Mouse (Mus musculus) myocyte (in vitro differentiated cells): Measurements from ENCODE around the gene Lsm8. TPM values are rescaled to one million over a fixed set of nuclear protein-coding genes. Genes with fewer than 3 reads are reported as not detected.

ENCODE experiments used
- H3K27me3 ChIP-seq: one replicate; pipeline ENCODE4 v1.6.1; 2011; ENCODE audit not compliant: control insufficient read depth, insufficient read depth, insufficient read length
- H3K36me3 ChIP-seq: one replicate; pipeline ENCODE4 v1.6.1; 2011; ENCODE audit not compliant: control insufficient read depth, insufficient read depth
- H3K4me2 ChIP-seq: one replicate; pipeline ENCODE4 v1.6.1; 2011; ENCODE audit warnings: low read depth, control low read depth
- H3K4me3 ChIP-seq: one replicate; pipeline ENCODE4 v1.5.1; 2011; ENCODE audit warnings: mild to moderate bottlenecking, control low read depth, moderate library complexity
- H3K79me2 ChIP-seq: one replicate; pipeline ENCODE4 v1.6.1; 2011; ENCODE audit not compliant: control insufficient read depth, insufficient read depth
- H3ac ChIP-seq: one replicate; pipeline ENCODE4 v1.6.1; 2011; ENCODE audit not compliant: control insufficient read depth, insufficient read length
- CEBPB ChIP-seq: IDR thresholded peaks from 2 replicates; pipeline ENCODE4 v1.6.1; 2011; ENCODE audit warnings: mild to moderate bottlenecking, moderate library complexity; ENCODE audit not compliant: poor library complexity, insufficient read depth, severe bottlenecking
- E2F4 ChIP-seq: IDR thresholded peaks from one replicate; pipeline ENCODE4 v1.6.1; 2011; ENCODE audit warnings: mild to moderate bottlenecking, control low read depth, moderate library complexity; ENCODE audit not compliant: insufficient read depth
- MAX ChIP-seq: IDR thresholded peaks from one replicate; pipeline ENCODE4 v1.6.1; 2011; ENCODE audit warnings: low read depth, mild to moderate bottlenecking, control low read depth
- MYOD1 ChIP-seq, 3 experiments: IDR thresholded peaks; one replicate each; pipeline ENCODE4 v1.6.1; 2011; ENCODE audit warnings: control low read depth in 2 of 3, low read depth in 2 of 3, mild to moderate bottlenecking in 2 of 3, moderate library complexity in 1 of 3; ENCODE audit not compliant: insufficient read length in 2 of 3, control insufficient read depth in 1 of 3
- MYOG ChIP-seq, 3 experiments: IDR thresholded peaks; one replicate each; pipeline ENCODE4 v1.6.1; 2011; ENCODE audit warnings: control low read depth in 2 of 3, low read depth in 2 of 3, mild to moderate bottlenecking in 2 of 3; ENCODE audit not compliant: insufficient read length in 2 of 3, control insufficient read depth in 1 of 3, insufficient read depth in 1 of 3
- POLR2A ChIP-seq: IDR thresholded peaks from one replicate; pipeline ENCODE4 v1.6.1; 2011; ENCODE audit warnings: low read depth, mild to moderate bottlenecking, control low read depth, moderate library complexity; ENCODE audit not compliant: insufficient read length
- POLR2AphosphoS2 ChIP-seq: IDR thresholded peaks from one replicate; pipeline ENCODE4 v1.6.1; 2011; ENCODE audit warnings: low read depth, control low read depth; ENCODE audit not compliant: insufficient read length
- REST ChIP-seq: IDR thresholded peaks from one replicate; pipeline ENCODE4 v1.6.1; 2011; ENCODE audit warnings: mild to moderate bottlenecking, control low read depth, moderate library complexity; ENCODE audit not compliant: insufficient read depth, insufficient read length
- SRF ChIP-seq: IDR thresholded peaks from one replicate; pipeline ENCODE4 v1.6.1; 2011; ENCODE audit warnings: low read depth; ENCODE audit not compliant: control insufficient read depth, insufficient read length
- TCF12 ChIP-seq: IDR thresholded peaks from one replicate; pipeline ENCODE4 v1.6.1; 2011; ENCODE audit warnings: mild to moderate bottlenecking, control low read depth; ENCODE audit not compliant: poor library complexity, insufficient read depth, severe bottlenecking
- TCF3 ChIP-seq: IDR thresholded peaks from one replicate; pipeline ENCODE4 v1.6.1; 2011; ENCODE audit warnings: low read depth, control low read depth; ENCODE audit not compliant: insufficient read length
- USF1 ChIP-seq: IDR thresholded peaks from one replicate; pipeline ENCODE4 v1.6.1; 2011; ENCODE audit warnings: low read depth, mild to moderate bottlenecking, control low read depth, moderate library complexity
- polyA plus RNA-seq: library from polyadenylated mRNA; unstranded; fragments of >200 nt; fragmentation: generic; extraction: Trizol; gene quantifications from one replicate; pipeline ENCODE4 v1.2.1, GENCODE M21; 2012; ENCODE audit warnings: missing spikeins

The Lsm8 gene
- polyA plus RNA-seq, 1 experiment: 35.6 TPM

- Histone ChIP-seq H3K4me2 (no peak overlapping the region), H3K79me2 (peaks cover 9% of the 10 kb centered on the region), H3ac (no peak overlapping the region), H3K36me3 (peaks cover 36% of the 10 kb centered on the region), H3K4me3 (no peak overlapping the region), H3K27me3 (no peaks in the 10 kb centered on the region)
- no peak for TF ChIP-seq MAX
- no peak for TF ChIP-seq REST
- TF ChIP-seq SRF: no peak
- no peak for TF ChIP-seq USF1
- no peak for TF ChIP-seq TCF3
- no peak for TF ChIP-seq POLR2AphosphoS2
- TF ChIP-seq E2F4: no peak
Observed at GRCm38 (mm10) chr6:18855323-18855722, 6.9 kb downstream of the Lsm8 start.

GRCm38 (mm10) chr6:18856487-18857078, 8.2 kb downstream of the Lsm8 start:
- Histone ChIP-seq H3ac (no peak overlapping the region), H3K4me3 (no peak overlapping the region), H3K36me3 (peaks cover 36% of the 10 kb centered on the region), H3K79me2 (no peaks in the 10 kb centered on the region), H3K27me3 (no peaks in the 10 kb centered on the region), H3K4me2 (no peak overlapping the region)
- no peak for TF ChIP-seq CEBPB
- no peak for TF ChIP-seq MAX
- no peak for TF ChIP-seq MYOD1 (IDR thresholded peaks at IDR 0.05; ENCODE audit: control insufficient read depth in 1 of 3, insufficient read length in 2 of 3, low read depth in 2 of 3)
- no peak for TF ChIP-seq TCF3
- TF ChIP-seq POLR2AphosphoS2: no peak
- TF ChIP-seq E2F4: no peak
- no peak for TF ChIP-seq REST
- no peak for TF ChIP-seq MYOG (IDR thresholded peaks at IDR 0.05; ENCODE audit: control insufficient read depth in 1 of 3, insufficient read depth in 1 of 3, insufficient read length in 2 of 3, low read depth in 2 of 3)
- no peak for TF ChIP-seq POLR2A
- TF ChIP-seq USF1: no peak
- TF ChIP-seq TCF12: no peak
- no peak for TF ChIP-seq SRF

GRCm38 (mm10) chr6:18866018-18866417, 17.6 kb downstream of the Lsm8 start, which contains the start of gene Ankrd7:
TSS of gene Ankrd7 (plus strand) at chr6:18866318.
- TF ChIP-seq TCF12 (no peak), MAX (no peak), MYOG (IDR thresholded peaks at IDR 0.05; ENCODE audit: control insufficient read depth in 1 of 3, insufficient read depth in 1 of 3, insufficient read length in 2 of 3, low read depth in 2 of 3) (no peak), REST (no peak), POLR2A (no peak), E2F4 (no peak), USF1 (no peak), POLR2AphosphoS2 (no peak), TCF3 (no peak), SRF (no peak), MYOD1 (IDR thresholded peaks at IDR 0.05; ENCODE audit: control insufficient read depth in 1 of 3, insufficient read length in 2 of 3, low read depth in 2 of 3) (no peak), CEBPB (no peak)
- Histone ChIP-seq H3K4me2 (no peak within 1 kb of the TSS), H3K27me3 (no peaks in the 10 kb centered on the region), H3K4me3 (no peak within 1 kb of the TSS), H3K79me2 (no peaks in the 10 kb centered on the region), H3ac (no peak within 1 kb of the TSS), H3K36me3 (no peaks in the 10 kb centered on the region)

- Histone ChIP-seq H3K4me3 (no peak overlapping the region), H3K27me3 (no peaks in the 10 kb centered on the region), H3K36me3 (no peaks in the 10 kb centered on the region), H3K4me2 (no peak overlapping the region), H3ac (no peak overlapping the region), H3K79me2 (no peaks in the 10 kb centered on the region)
- TF ChIP-seq TCF12 (no peak), TCF3 (no peak), USF1 (no peak), E2F4 (no peak), REST (no peak), POLR2AphosphoS2 (no peak), MAX (no peak), MYOG (IDR thresholded peaks at IDR 0.05; ENCODE audit: control insufficient read depth in 1 of 3, insufficient read depth in 1 of 3, insufficient read length in 2 of 3, low read depth in 2 of 3) (no peak), POLR2A (no peak), CEBPB (no peak), MYOD1 (IDR thresholded peaks at IDR 0.05; ENCODE audit: control insufficient read depth in 1 of 3, insufficient read length in 2 of 3, low read depth in 2 of 3) (no peak)
Observed at GRCm38 (mm10) chr6:18889030-18889429, 40.7 kb downstream of the Lsm8 start.

GRCm38 (mm10) chr6:18894142-18894541, 45.8 kb downstream of the Lsm8 start:
- H3K36me3 ChIP-seq: no peaks in the 10 kb centered on the region
- TF ChIP-seq TCF12: no peak
- no peak overlapping the region for H3K4me3 ChIP-seq
- H3K4me2 ChIP-seq: no peak overlapping the region
- no peaks in the 10 kb centered on the region for H3K79me2 ChIP-seq
- no peak overlapping the region for H3ac ChIP-seq
- H3K27me3 ChIP-seq: no peaks in the 10 kb centered on the region

Other genes starting within 250 kb of the Lsm8 start
- not detected for gene Ankrd7, start 17.7 kb downstream of the Lsm8 start, polyA plus RNA-seq